ENCODE assay signal across 49 mouse cellular contexts in genomic region chr1:174270643-174271042, GRCm38 (mm10). TPM values are rescaled to one million over a fixed set of nuclear protein-coding genes. Genes with fewer than 3 reads are reported as not detected.
"Had no signal": no experiment of that assay in that cellular context is flagged by ENCODE, and none has a peak within 500 bp of the region (broad histone marks: within the 10 kb centered on the region; RNA-seq: fewer than 3 reads in every experiment).

No protein-coding gene starts in this region.

- H3K4me3 ChIP-seq: heart, adult 2 months; heart, embryonic 10.5 days; heart, embryonic 12.5 days; heart, embryonic 13.5 days; heart, embryonic 15.5 days; hindbrain, embryonic 10.5 days; hindbrain, embryonic 12.5 days; hindbrain, embryonic 13.5 days; hindbrain, embryonic 15.5 days; kidney, embryonic 15.5 days; layer of hippocampus, adult 2 months had no signal

- H3K36me3 ChIP-seq: heart, embryonic 10.5 days; heart, embryonic 12.5 days; heart, embryonic 13.5 days; heart, embryonic 15.5 days; hindbrain, embryonic 10.5 days; hindbrain, embryonic 12.5 days; hindbrain, embryonic 13.5 days; hindbrain, embryonic 15.5 days; kidney, embryonic 15.5 days had no signal

- H3K4me2 ChIP-seq: heart, embryonic 11.5 days; heart, embryonic 12.5 days; heart, embryonic 13.5 days; heart, embryonic 15.5 days; hindbrain, embryonic 12.5 days; hindbrain, embryonic 13.5 days; hindbrain, embryonic 14.5 days; hindbrain, embryonic 15.5 days; kidney, embryonic 15.5 days had no signal

- H3K27ac ChIP-seq: heart, adult 2 months; heart, embryonic 10.5 days; heart, embryonic 13.5 days; heart, embryonic 15.5 days; hindbrain, embryonic 10.5 days; hindbrain, embryonic 12.5 days; hindbrain, embryonic 13.5 days; hindbrain, embryonic 14.5 days; hindbrain, embryonic 15.5 days; hindbrain, postnatal 0 days; kidney, embryonic 15.5 days; kidney, postnatal 0 days; layer of hippocampus, adult 2 months had no signal

- DNase-seq: heart, adult 2 months; heart, postnatal 10 days; heart, postnatal 14 days; heart, postnatal 36 days; heart, postnatal 4 days; kidney, adult 11 months; kidney, adult 18-20 months; kidney, adult 2 months; kidney, adult 8-10 months; kidney, adult 9 months; kidney, postnatal 10 days; kidney, postnatal 14 days; kidney, postnatal 25 days; kidney, postnatal 36 days; kidney, postnatal 4 days; layer of hippocampus, adult 9-11 months; layer of hippocampus, postnatal 36 days had no signal

- H3K9ac ChIP-seq: heart, embryonic 12.5 days; heart, embryonic 13.5 days; heart, embryonic 15.5 days; hindbrain, embryonic 12.5 days; hindbrain, embryonic 13.5 days; hindbrain, embryonic 14.5 days; hindbrain, embryonic 15.5 days; kidney, embryonic 15.5 days had no signal

- ATAC-seq: hindbrain, embryonic 16.5 days; hindbrain, postnatal 0 days; inflammation-experienced regulatory T-cells, adult 6 months had no signal

- H3K4me1 ChIP-seq: heart, embryonic 10.5 days; heart, embryonic 12.5 days; heart, embryonic 13.5 days; heart, embryonic 15.5 days; hindbrain, embryonic 10.5 days; hindbrain, embryonic 12.5 days; hindbrain, embryonic 13.5 days; hindbrain, embryonic 15.5 days; kidney, embryonic 15.5 days had no signal

- H3K9me3 ChIP-seq: heart, embryonic 10.5 days; heart, embryonic 12.5 days; heart, embryonic 13.5 days; heart, embryonic 15.5 days; hindbrain, embryonic 10.5 days; hindbrain, embryonic 12.5 days; hindbrain, embryonic 13.5 days; hindbrain, embryonic 15.5 days; kidney, embryonic 15.5 days had no signal

- H3K27me3 ChIP-seq: heart, embryonic 12.5 days; heart, embryonic 13.5 days; heart, embryonic 15.5 days; hindbrain, embryonic 12.5 days; hindbrain, embryonic 13.5 days; hindbrain, embryonic 15.5 days; kidney, embryonic 15.5 days had no signal

RNA-seq across cellular contexts. Expression of gene Olfr419, which starts 18.8 kb away (rescaled TPM):
- total RNA-seq: heart, adult 2 months; heart, adult 8-10 months; heart, postnatal 10 days; heart, postnatal 14 days; heart, postnatal 25 days; heart, postnatal 36 days; heart, postnatal 4 days; hematopoietic stem cell, adult 5-6 weeks; hindbrain, postnatal 0 days; layer of hippocampus, adult 18-20 months; layer of hippocampus, adult 2 months; layer of hippocampus, adult 8-10 months; layer of hippocampus, postnatal 10 days; layer of hippocampus, postnatal 14 days; layer of hippocampus, postnatal 25 days; layer of hippocampus, postnatal 36 days; left cerebral cortex, adult 18-20 months had no signal
- polyA plus RNA-seq: heart, adult 2 months; heart, embryonic 10.5 days; heart, embryonic 11.5 days; heart, embryonic 12.5 days; heart, embryonic 13.5 days; heart, embryonic 14.5 days; heart, embryonic 15.5 days; heart, embryonic 16.5 days; heart, postnatal 0 days; hindbrain, embryonic 10.5 days; hindbrain, embryonic 11.5 days; hindbrain, embryonic 12.5 days; hindbrain, embryonic 13.5 days; hindbrain, embryonic 14.5 days; hindbrain, embryonic 15.5 days; hindbrain, embryonic 16.5 days; hindbrain, postnatal 0 days; inflammation-experienced regulatory T-cells, adult 6 months; intestine, embryonic 14.5 days; kidney, adult 2 months; kidney, embryonic 14.5 days; kidney, embryonic 15.5 days; kidney, embryonic 16.5 days; kidney, postnatal 0 days had no signal

RNA-seq across cellular contexts. Expression of gene Mptx1, which starts 59.7 kb away (rescaled TPM):
- total RNA-seq: heart, adult 2 months; heart, adult 8-10 months; heart, postnatal 10 days; heart, postnatal 14 days; heart, postnatal 25 days; heart, postnatal 36 days; heart, postnatal 4 days; hematopoietic stem cell, adult 5-6 weeks; hindbrain, postnatal 0 days; layer of hippocampus, adult 18-20 months; layer of hippocampus, adult 2 months; layer of hippocampus, adult 8-10 months; layer of hippocampus, postnatal 10 days; layer of hippocampus, postnatal 14 days; layer of hippocampus, postnatal 25 days; layer of hippocampus, postnatal 36 days; left cerebral cortex, adult 18-20 months had no signal
- polyA plus RNA-seq: heart, adult 2 months; heart, embryonic 10.5 days; heart, embryonic 11.5 days; heart, embryonic 12.5 days; heart, embryonic 13.5 days; heart, embryonic 14.5 days; heart, embryonic 15.5 days; heart, embryonic 16.5 days; heart, postnatal 0 days; hindbrain, embryonic 10.5 days; hindbrain, embryonic 11.5 days; hindbrain, embryonic 12.5 days; hindbrain, embryonic 13.5 days; hindbrain, embryonic 14.5 days; hindbrain, embryonic 15.5 days; hindbrain, embryonic 16.5 days; hindbrain, postnatal 0 days; inflammation-experienced regulatory T-cells, adult 6 months; intestine, embryonic 14.5 days; kidney, adult 2 months; kidney, embryonic 14.5 days; kidney, embryonic 15.5 days; kidney, embryonic 16.5 days; kidney, postnatal 0 days had no signal
